Mouse (Mus musculus): ENCODE measurements around the gene Ctps.

GRCm38 (mm10) chr4:120569025-120569424, 1.1 kb downstream of the Ctps start:
- TF ChIP-seq CTCF (IDR thresholded peaks at IDR 0.05; ENCODE audit: control insufficient read depth, insufficient read depth, insufficient read length), result no peak
- no peak for TF ChIP-seq USF1 (IDR thresholded peaks at IDR 0.05; ENCODE audit: low read depth)
- TF ChIP-seq MAX (IDR thresholded peaks at IDR 0.05), result no peak
